Mouse (Mus musculus) kidney, embryonic 14.5 days (tissue): ENCODE results near the gene Vps11. TPM values are rescaled to one million over a fixed set of nuclear protein-coding genes. Genes with fewer than 3 reads are reported as not detected.
"Not testable (repeated sequence)": the region's sequence is repeated elsewhere in the genome, so short reads cannot be mapped to it uniquely, and the experiment has no call there.

Source experiments
- ATAC-seq: fragments of 200-750 bp; cut with Nextera tagmentation; 2 replicates; pipeline ENCODE4 v1.8.0; 2017; ENCODE audit warnings: moderate number of reproducible peaks, mild to moderate bottlenecking, moderate TSS enrichment, moderate library complexity; ENCODE audit not compliant: low FRiP score, low TSS enrichment
- H3K27ac ChIP-seq: fragments of 300-500 bp; sonication (generic); 2 replicates; pipeline ENCODE4 v1.5.1; 2014; ENCODE audit warnings: low read depth, mild to moderate bottlenecking, low read length, moderate library complexity, mixed read lengths
- H3K27me3 ChIP-seq: fragments of 300-500 bp; sonication (generic); 2 replicates; pipeline ENCODE4 v1.6.1; 2014; ENCODE audit warnings: mild to moderate bottlenecking, low read length; ENCODE audit not compliant: control insufficient read depth, insufficient read depth
- H3K36me3 ChIP-seq: fragments of 300-500 bp; sonication (generic); 2 replicates; pipeline ENCODE4 v1.6.1; 2014; ENCODE audit warnings: low read length, mixed read lengths; ENCODE audit not compliant: control insufficient read depth, insufficient read depth
- H3K4me1 ChIP-seq: fragments of 300-500 bp; sonication (generic); 2 replicates; pipeline ENCODE4 v1.6.1; 2014; ENCODE audit warnings: low read length, mixed read lengths; ENCODE audit not compliant: control insufficient read depth, insufficient read depth
- H3K4me2 ChIP-seq: fragments of 300-500 bp; sonication (generic); replicated peaks from 2 replicates; pipeline ENCODE4 v1.6.1; 2014; ENCODE audit warnings: low read depth, mild to moderate bottlenecking, low read length
- H3K4me3 ChIP-seq: fragments of 300-500 bp; sonication (generic); 2 replicates; pipeline ENCODE4 v1.5.1; 2014; ENCODE audit warnings: mild to moderate bottlenecking, low read length
- H3K9ac ChIP-seq: fragments of 300-500 bp; sonication (generic); 2 replicates; pipeline ENCODE4 v1.6.1; 2014; ENCODE audit warnings: low read depth, mild to moderate bottlenecking, low read length, moderate library complexity
- H3K9me3 ChIP-seq: fragments of 300-500 bp; sonication (generic); 2 replicates; pipeline ENCODE4 v1.6.1; 2016; ENCODE audit warnings: low read length; ENCODE audit not compliant: control insufficient read depth
- WGBS: fragments of 180-500 bp; shearing (Covaris S2); extraction: QIAGEN DNeasy Blood & Tissue Kit; methylation state at CpG from one replicate; pipeline ENCODE4 v1.1.7; 2014; 5-methylcytosine and 5-hydroxymethylcytosine counted together
- polyA plus RNA-seq: library from polyadenylated mRNA; unstranded; fragments of >200 nt; fragmentation: Nextera tagmentation; extraction: Ambion mirVana; gene quantifications from 2 replicates; pipeline ENCODE4 v1.2.1, GENCODE M21; 2014

The Vps11 gene
- polyA plus RNA-seq, 1 experiment from 2014 or later: 28.1 TPM

DNA sequence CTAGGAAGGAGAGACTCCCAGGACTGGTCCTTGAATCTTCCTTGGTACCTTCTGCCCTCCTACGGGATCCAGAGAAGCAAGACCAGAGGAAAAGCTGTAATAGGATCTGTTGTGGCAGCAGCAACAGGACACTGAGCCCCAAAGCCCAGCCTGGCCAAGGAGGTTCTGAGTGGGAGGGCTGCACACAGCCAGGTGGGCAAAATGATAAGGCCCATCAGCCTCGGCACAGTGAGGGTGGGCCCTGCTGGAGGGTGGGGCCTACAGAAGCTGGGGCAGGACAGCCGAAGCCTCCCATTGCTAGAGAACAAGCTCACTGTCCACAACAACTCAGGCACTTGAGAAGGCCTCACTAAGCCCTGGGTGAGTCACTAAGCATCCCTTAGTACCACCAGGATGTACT lies 19.3 kb downstream of the Vps11 start:
- H3K4me3 ChIP-seq: no peak overlapping the region
- H3K27ac ChIP-seq: no peak overlapping the region
- no peak overlapping the region for H3K4me2 ChIP-seq

DNA sequence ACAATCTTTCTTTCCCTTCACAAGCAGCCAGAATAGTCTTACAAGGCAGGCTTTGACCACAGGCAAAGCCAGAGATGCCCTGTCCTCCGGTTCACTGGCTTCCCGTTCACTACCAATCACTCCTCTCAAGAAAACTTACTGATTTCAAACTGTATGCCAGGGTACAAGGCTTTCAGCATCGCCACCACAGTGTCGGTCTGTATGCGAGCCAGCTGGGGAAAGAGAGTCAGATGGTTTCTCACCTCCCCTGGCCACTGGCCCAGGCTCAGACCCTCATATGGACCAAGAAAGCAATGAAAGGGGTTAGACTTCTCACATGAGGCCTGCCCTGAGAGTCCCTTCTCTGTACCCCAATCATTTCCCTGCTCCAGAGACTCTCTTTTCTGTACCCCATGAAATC lies 20.0 kb downstream of the Vps11 start:
- Histone ChIP-seq H3K4me3 (no peak overlapping the region; the same call in 1 of the 2 replicates), H3K36me3 (peaks cover 44% of the 10 kb centered on the region), H3K27me3 (no peaks in the 10 kb centered on the region), H3K27ac (no peak overlapping the region), H3K9ac (no peak overlapping the region), H3K9me3 (no peaks in the 10 kb centered on the region), H3K4me2 (no peak overlapping the region), H3K4me1 (peaks cover 26% of the 10 kb centered on the region)
- ATAC-seq: no peak
- 84% methylated on average over 5 of the region's 5 CpGs for WGBS

More for the DNA sequence above, 19.3 kb downstream of the Vps11 start:
- Histone ChIP-seq H3K36me3 (peaks cover 42% of the 10 kb centered on the region), H3K9me3 (no peaks in the 10 kb centered on the region), H3K4me1 (peaks cover 19% of the 10 kb centered on the region), H3K27me3 (no peaks in the 10 kb centered on the region), H3K9ac (no peak overlapping the region)
- WGBS: 59% methylated on average over 3 of the region's 3 CpGs
- ATAC-seq: no peak

DNA sequence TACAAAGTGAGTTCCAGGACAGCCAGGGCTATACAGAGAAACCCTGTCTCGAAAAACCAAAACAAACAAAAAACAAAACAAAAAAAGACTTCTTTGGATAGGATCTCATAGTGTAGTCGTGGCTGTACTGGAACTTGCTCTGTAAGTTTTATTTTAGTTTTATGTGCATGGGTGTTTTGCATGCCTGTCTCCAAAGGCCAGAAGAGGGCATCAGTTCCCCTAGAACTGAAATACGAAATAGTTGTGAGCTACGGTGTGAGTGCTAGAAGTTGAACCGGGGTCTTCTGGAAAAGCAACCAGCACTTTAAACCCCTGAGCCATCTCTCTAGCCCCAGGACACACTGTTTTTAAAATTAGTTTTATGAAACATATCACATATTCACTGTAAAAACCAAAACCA lies 22.9 kb downstream of the Vps11 start:
- H3K4me1 ChIP-seq: peaks cover 26% of the 10 kb centered on the region
- no peaks in the 10 kb centered on the region for H3K27me3 ChIP-seq
- H3K4me2 ChIP-seq: no peak overlapping the region
- H3K27ac ChIP-seq: no peak overlapping the region
- peaks cover 42% of the 10 kb centered on the region; the same call in 1 of the 2 replicates for H3K36me3 ChIP-seq
- H3K9ac ChIP-seq: no peak overlapping the region
- no peak for ATAC-seq
- no peak overlapping the region for H3K4me3 ChIP-seq
- 89% methylated on average over 5 of the region's 5 CpGs for WGBS
- H3K9me3 ChIP-seq: no peaks in the 10 kb centered on the region

DNA sequence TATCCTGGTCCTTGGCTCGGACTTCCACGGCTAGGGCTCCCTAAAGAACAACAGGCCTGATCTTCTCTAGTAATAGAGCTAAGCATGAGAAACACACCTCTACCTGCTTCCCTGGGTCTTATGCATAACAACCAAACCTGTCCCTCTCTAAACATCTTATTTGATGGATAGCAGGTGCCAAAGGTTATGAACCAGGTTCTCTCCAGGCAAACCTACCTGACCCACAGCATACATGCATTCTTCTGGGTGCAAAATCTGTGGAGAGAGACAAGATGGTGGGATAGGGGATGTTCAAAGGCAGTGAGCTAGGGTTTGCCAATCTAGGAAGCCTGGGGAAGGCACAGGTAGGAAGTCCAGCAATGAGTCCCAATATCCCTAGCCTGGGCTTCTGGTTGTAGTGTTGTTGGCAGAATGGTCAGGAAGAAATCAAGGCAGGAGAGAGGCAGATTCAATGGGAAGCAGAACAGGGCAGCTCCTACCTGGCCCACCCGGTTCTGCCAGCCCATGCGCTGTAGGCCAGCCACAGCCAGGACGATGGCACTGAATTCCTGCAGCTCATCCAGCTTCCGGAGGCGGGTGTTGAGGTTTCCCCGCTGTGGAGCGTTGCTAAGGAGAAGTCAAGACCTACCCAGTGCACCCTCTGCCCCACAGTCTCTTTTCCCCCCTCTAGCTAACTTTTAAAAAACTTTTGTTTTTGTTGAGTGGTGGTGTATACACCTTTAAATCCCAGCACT lies 23.9 kb downstream of the Vps11 start:
- no peaks in the 10 kb centered on the region for H3K27me3 ChIP-seq
- no peaks in the 10 kb centered on the region for H3K9me3 ChIP-seq
- peak overlapping the region; percentile 38 for H3K4me2 ChIP-seq
- no peak overlapping the region for H3K27ac ChIP-seq
- no peak for ATAC-seq
- WGBS: 67% methylated on average over 9 of the region's 9 CpGs
- peak overlapping the region; percentile 66 for H3K4me3 ChIP-seq
- peak overlapping the region; percentile 37; the same call in 1 of the 2 replicates for H3K9ac ChIP-seq
- peaks cover 20% of the 10 kb centered on the region for H3K4me1 ChIP-seq
- H3K36me3 ChIP-seq: peaks cover 51% of the 10 kb centered on the region

DNA sequence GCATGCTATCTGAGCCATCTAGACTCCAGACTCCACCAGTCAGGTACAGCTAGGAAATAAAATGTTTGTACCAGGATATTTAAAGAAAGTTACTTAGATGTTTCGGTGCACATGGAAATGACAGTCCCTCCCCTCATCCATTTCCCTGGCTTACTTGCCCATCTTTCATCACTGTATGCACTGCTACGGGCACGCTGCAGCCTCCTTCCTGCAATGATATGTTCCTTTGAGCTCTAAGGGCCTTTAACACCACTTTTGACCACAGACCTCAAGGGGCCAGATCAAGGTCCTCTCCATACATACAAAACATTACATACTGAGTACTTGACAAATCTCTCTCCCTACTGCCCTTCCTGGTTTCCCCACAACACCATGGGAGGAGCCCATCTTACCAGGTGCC lies 24.5 kb downstream of the Vps11 start:
- peak overlapping the region; percentile 38 for H3K4me2 ChIP-seq
- WGBS: 72% methylated on average over 3 of the region's 3 CpGs
- H3K4me3 ChIP-seq: peak overlapping the region; percentile 66
- H3K27me3 ChIP-seq: no peaks in the 10 kb centered on the region
- no peaks in the 10 kb centered on the region for H3K9me3 ChIP-seq
- H3K9ac ChIP-seq: peak overlapping the region; percentile 90
- peaks cover 14% of the 10 kb centered on the region for H3K4me1 ChIP-seq
- H3K36me3 ChIP-seq: peaks cover 56% of the 10 kb centered on the region
- peak overlapping the region; percentile 24; the same call in 1 of the 2 replicates for H3K27ac ChIP-seq
- ATAC-seq: no peak

DNA sequence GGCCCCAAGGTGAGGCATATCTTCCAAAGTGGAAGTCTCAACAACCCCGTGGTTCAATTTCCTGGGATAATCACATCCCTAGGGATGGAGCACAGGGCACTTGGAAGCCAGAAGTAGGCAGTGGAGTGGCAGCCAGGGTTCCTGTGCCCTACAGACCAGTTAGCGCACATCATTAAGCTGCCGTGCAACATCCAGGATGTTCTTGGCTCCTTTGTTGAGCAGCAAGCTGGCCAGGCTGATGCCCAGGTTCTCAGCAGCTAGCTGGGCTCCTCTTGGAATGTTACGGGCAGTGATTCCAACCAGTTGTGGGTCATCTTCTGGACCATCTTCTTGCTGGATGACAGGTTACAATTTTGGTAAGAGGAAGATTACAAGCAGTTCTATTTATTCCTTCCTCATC lies 25.0 kb downstream of the Vps11 start:
- 25% methylated on average over 4 of the region's 4 CpGs for WGBS
- peak overlapping the region; percentile 66 for H3K4me3 ChIP-seq
- H3K4me1 ChIP-seq: peaks cover 14% of the 10 kb centered on the region
- not testable (repeated sequence) for ATAC-seq, H3K27me3 ChIP-seq, H3K9me3 ChIP-seq
- H3K4me2 ChIP-seq: peak overlapping the region; percentile 38
- peak overlapping the region; percentile 24; the same call in 1 of the 2 replicates for H3K27ac ChIP-seq
- H3K9ac ChIP-seq: peak overlapping the region; percentile 90
- peaks cover 60% of the 10 kb centered on the region for H3K36me3 ChIP-seq

DNA sequence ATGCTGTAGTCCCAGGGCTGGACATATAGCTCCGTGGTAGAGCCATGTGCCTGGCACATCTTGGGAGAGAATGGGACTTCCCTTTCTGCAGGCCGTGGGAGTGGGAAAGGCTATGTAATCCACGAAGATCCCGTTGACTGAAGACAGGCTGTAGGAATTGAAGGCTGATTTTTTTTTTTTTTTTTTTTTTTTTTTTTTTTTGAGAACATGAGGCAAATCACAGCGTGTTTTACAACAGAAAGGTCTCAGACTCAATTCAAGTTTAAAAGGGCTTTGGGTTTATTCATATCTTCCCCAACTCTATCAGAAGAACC lies 25.4 kb downstream of the Vps11 start:
- H3K9ac ChIP-seq: peak overlapping the region; percentile 90
- H3K4me3 ChIP-seq: peak overlapping the region; percentile 66
- no peak for ATAC-seq
- H3K9me3 ChIP-seq: no peaks in the 10 kb centered on the region
- peaks cover 14% of the 10 kb centered on the region for H3K4me1 ChIP-seq
- 3% methylated on average over 5 of the region's 5 CpGs for WGBS
- peaks cover 64% of the 10 kb centered on the region for H3K36me3 ChIP-seq
- no peaks in the 10 kb centered on the region for H3K27me3 ChIP-seq
- no peak overlapping the region for H3K27ac ChIP-seq
- peak overlapping the region; percentile 38 for H3K4me2 ChIP-seq

DNA sequence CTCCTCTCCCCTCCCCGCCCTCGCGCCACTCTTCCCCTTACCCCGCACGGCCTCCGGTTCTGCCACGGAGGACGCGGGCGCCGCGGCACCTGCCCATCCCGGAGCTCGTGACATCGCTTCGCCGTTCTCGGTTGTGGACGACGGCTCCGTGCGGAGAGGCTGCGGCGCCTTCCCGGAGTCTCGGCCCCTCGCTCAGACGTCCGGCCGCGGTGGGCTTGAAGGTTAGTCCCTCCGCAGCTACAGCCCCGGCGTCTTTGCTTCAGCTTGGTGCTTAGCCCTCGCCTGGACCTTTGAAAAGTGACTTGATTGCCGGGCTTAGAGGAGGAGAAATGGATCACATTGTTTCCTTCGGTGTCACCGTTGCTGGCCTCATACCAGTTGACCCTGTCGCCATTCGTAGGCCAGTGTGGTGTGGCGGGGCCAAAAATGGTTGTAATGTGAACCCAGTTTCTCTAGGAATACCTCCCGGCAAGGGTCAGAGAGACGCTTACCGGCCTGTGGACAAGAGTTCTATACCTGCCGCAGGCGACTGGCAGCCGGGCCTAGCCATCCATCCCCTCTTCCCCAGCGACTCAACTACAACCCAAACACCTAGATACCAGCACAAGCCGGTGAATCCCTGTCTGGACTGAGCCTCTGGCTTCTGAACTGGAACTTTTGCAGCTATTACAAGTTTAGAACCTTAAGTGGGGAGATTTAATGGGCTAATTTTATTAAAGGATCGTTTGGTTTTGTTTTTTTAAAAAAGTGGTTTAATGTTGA lies 26.0 kb downstream of the Vps11 start:
- H3K4me1 ChIP-seq: peaks cover 14% of the 10 kb centered on the region
- peaks cover 64% of the 10 kb centered on the region for H3K36me3 ChIP-seq
- ATAC-seq: peak; percentile 8
- peak overlapping the region; percentile 66 for H3K4me3 ChIP-seq
- H3K4me2 ChIP-seq: peak overlapping the region; percentile 38
- H3K27me3 ChIP-seq: no peaks in the 10 kb centered on the region
- peak overlapping the region; percentile 88 for H3K27ac ChIP-seq
- H3K9me3 ChIP-seq: no peaks in the 10 kb centered on the region
- peak overlapping the region; percentile 90 for H3K9ac ChIP-seq
- 0% methylated on average over 48 of the region's 50 CpGs for WGBS
